Mouse (Mus musculus) G1E (cell line): ENCODE data around the gene Pde3a. TPM values are rescaled to one million over a fixed set of nuclear protein-coding genes. Genes with fewer than 3 reads are reported as not detected.

ENCODE experiments used
- ATAC-seq: 2 replicates; pipeline ENCODE4 v1.8.0; 2016; ENCODE audit warnings: mild to moderate bottlenecking; ENCODE audit not compliant: insufficient number of reproducible peaks, poor library complexity, low FRiP score, severe bottlenecking; ENCODE audit errors: extremely low read depth
- DNase-seq: peaks from one replicate; pipeline ENCODE4 v3.0.0; 2012; ENCODE audit warnings: low spot score
- H3K27me3 ChIP-seq: 2 replicates; pipeline ENCODE4 v1.6.1; 2012; ENCODE audit warnings: mild to moderate bottlenecking, low read length, inconsistent platforms; ENCODE audit not compliant: insufficient read depth
- H3K36me3 ChIP-seq: replicated peaks from 2 replicates; pipeline ENCODE3; 2012; ENCODE audit warnings: mild to moderate bottlenecking, inconsistent platforms
- H3K4me1 ChIP-seq: 2 replicates; pipeline ENCODE4 v1.6.1; 2012; ENCODE audit warnings: low read depth, low read length, inconsistent platforms, mixed read lengths; ENCODE audit not compliant: insufficient read depth
- H3K4me3 ChIP-seq: 2 replicates; pipeline ENCODE4 v1.5.1; 2012; ENCODE audit warnings: low read depth, mild to moderate bottlenecking, inconsistent platforms, low read length, moderate library complexity, mixed read lengths
- H3K9me3 ChIP-seq: replicated peaks from 2 replicates; pipeline ENCODE4 v1.6.1; 2012; ENCODE audit warnings: inconsistent platforms
- CTCF ChIP-seq: IDR thresholded peaks from 2 replicates; pipeline ENCODE4 v1.5.1; 2012; ENCODE audit warnings: low read depth, low read length, inconsistent platforms, mixed read lengths
- GATA1 ChIP-seq: IDR thresholded peaks from 2 replicates; pipeline ENCODE4 v1.6.1; 2012; ENCODE audit warnings: borderline replicate concordance, low read length, inconsistent platforms, mixed read lengths
- GATA2 ChIP-seq: IDR thresholded peaks from 2 replicates; pipeline ENCODE4 v1.6.1; 2012; ENCODE audit warnings: low read depth, low read length, inconsistent platforms, borderline replicate concordance
- POLR2AphosphoS5 ChIP-seq: IDR thresholded peaks from 2 replicates; pipeline ENCODE4 v1.6.1; 2012; ENCODE audit warnings: low read depth, low read length, inconsistent platforms; ENCODE audit not compliant: insufficient replicate concordance
- TAL1 ChIP-seq: conservative IDR thresholded peaks from 2 replicates; pipeline ENCODE4 v1.6.1; 2012; ENCODE audit warnings: low read depth, low read length, inconsistent platforms, mixed read lengths
- polyA plus RNA-seq: library from polyadenylated mRNA; stranded (reverse); fragments of >175 nt; gene quantifications from 2 replicates; pipeline ENCODE4 v1.2.3, GENCODE M21; 2012
- total RNA-seq, 2 experiments: library from RNA; stranded (forward) in 1 of 2; stranded (reverse) in 1 of 2; fragments of 200-1000 nt in 1 of 2; fragments of >200 nt in 1 of 2; fragmentation: Nextera tagmentation in 1 of 2; gene quantifications; 2 replicates each; pipeline ENCODE4 v1.2.3; 2014 to 2017

Gene Pde3a
- total and polyA plus RNA-seq, 3 experiments, result under 0.01 TPM; not detected in 2

DNA sequence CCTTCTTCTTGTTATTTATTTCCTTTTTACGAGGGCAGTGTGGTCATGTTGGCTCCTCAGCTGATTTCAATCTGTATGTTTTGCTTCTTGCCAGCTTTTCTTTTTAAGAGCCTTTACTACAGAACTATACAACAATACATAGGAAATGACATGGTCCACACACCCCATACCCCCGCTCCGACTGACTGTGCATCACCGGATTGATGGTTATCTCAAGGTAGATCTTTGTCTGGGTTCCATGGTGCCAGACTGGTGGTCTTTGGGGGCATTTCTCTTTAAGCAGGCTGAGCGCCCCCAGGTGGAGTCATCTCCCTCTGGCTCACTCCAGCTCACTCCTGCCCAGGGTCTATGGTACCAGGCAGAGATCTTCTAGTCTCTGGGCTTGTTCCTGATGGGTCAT is 206.3 kb downstream of the Pde3a start:
- Histone ChIP-seq H3K9me3 (peaks cover 22% of the 10 kb centered on the region), H3K36me3 (no peaks in the 10 kb centered on the region), H3K4me1 (no peaks in the 10 kb centered on the region), H3K4me3 (no peak overlapping the region), H3K27me3 (no peaks in the 10 kb centered on the region)
- ATAC-seq (no peak), DNase-seq (no peak)
- no peak for TF ChIP-seq GATA2
- no peak for TF ChIP-seq CTCF
- no peak for TF ChIP-seq GATA1
- TF ChIP-seq TAL1, result no peak
- no peak for TF ChIP-seq POLR2AphosphoS5

DNA sequence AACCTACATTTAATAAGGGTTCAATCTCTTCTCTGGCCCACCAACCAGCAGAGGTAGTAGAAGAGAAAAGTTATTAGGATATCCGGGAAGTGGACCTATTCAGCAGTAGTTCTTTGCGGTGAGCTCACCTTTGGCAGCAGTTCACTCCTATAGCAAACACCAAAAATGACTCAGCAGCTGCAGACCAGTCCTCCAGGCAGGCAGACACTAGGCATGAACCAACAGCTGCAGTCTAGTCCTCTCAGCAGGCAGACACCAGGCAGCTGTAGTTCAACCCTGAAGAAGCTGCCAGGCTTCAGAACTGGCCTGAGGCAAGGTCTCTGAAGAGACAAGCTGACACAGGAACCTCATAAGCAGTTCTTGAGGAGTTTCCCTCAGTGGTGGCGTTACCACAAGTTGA is 207.5 kb downstream of the Pde3a start:
- H3K4me3 ChIP-seq, result no peak overlapping the region
- no peaks in the 10 kb centered on the region for H3K27me3 ChIP-seq
- H3K9me3 ChIP-seq, result peaks cover 23% of the 10 kb centered on the region
- TF ChIP-seq GATA2 (no peak), POLR2AphosphoS5 (no peak), TAL1 (no peak), GATA1 (no peak), CTCF (no peak)
- no peak for DNase-seq
- no peaks in the 10 kb centered on the region for H3K4me1 ChIP-seq
- no peak for ATAC-seq
- H3K36me3 ChIP-seq, result no peaks in the 10 kb centered on the region

DNA sequence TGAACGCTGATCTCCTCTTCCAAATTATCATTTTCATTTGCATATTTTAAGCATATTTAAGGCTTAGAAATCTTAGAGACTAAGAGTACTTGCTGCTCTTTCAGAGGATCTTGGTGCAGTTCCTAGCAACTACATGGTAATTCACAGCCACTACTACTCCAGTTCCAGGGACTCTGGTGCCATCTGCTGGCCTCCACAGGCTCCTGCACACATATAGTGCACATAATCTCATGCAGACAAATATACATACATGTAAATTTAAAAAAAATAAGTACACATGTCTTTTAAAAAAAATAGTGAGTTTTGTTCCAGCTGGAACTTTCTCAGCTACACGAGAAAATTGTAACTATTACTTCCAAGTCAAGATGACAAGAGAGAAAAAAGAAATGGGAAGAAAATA is 221.2 kb downstream of the Pde3a start:
- Histone ChIP-seq H3K27me3 (no peaks in the 10 kb centered on the region), H3K36me3 (no peaks in the 10 kb centered on the region), H3K4me1 (no peaks in the 10 kb centered on the region), H3K4me3 (no peak overlapping the region), H3K9me3 (peaks cover 24% of the 10 kb centered on the region)
- TF ChIP-seq GATA1, result no peak
- no peak for TF ChIP-seq TAL1
- TF ChIP-seq GATA2, result no peak
- TF ChIP-seq CTCF, result no peak
- no peak for TF ChIP-seq POLR2AphosphoS5
- DNase-seq (no peak), ATAC-seq (no peak)

DNA sequence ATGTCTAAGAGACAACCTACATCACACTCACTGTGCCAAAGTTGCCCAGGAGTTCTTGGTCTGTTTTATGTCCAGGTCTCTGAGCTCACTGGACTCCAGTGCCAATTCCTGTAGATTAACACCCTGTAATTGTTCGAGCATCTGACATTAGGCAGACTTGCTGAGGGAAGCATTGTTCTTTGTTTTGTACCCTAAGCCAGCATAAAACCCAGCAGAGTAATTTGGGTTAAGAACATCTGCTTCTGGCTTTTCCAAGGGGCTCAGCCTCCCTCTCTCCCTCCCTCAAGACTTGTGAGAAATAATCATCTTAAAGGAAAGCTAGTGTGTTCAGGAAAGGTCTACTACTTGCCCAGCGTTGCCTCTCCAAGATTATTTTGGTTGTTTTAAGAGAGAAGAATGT is 225.2 kb downstream of the Pde3a start:
- DNase-seq, result no peak
- TF ChIP-seq TAL1, result no peak
- no peak for TF ChIP-seq GATA2
- TF ChIP-seq GATA1, result no peak
- TF ChIP-seq POLR2AphosphoS5, result no peak
- TF ChIP-seq CTCF, result no peak
- no peaks in the 10 kb centered on the region for H3K36me3 ChIP-seq
- ATAC-seq, result no peak
- no peaks in the 10 kb centered on the region for H3K27me3 ChIP-seq
- no peaks in the 10 kb centered on the region for H3K4me1 ChIP-seq
- H3K4me3 ChIP-seq, result no peak overlapping the region
- H3K9me3 ChIP-seq, result peaks cover 22% of the 10 kb centered on the region

DNA sequence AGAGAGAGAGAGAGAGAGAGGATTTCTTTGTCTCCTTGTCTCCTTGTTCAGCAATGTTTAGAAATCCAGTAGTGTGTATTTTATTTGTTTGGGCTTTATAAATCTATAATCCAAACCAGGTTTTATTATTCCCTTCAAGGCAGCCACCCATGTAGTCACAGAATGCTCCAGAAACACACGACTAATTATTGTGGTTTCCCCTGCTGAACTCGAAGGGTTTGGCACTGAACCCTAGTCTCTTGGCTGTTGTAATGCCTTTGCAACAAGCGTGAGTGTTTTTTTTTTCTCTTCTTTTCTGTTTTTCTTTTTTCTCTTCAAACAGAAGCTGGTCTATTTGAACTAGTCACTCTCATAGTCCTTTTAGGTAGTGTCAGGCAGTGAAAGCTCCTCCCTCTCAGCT is 225.6 kb downstream of the Pde3a start:
- H3K9me3 ChIP-seq, result peaks cover 24% of the 10 kb centered on the region
- ATAC-seq (no peak), DNase-seq (no peak)
- no peaks in the 10 kb centered on the region for H3K27me3 ChIP-seq
- H3K4me1 ChIP-seq, result no peaks in the 10 kb centered on the region
- TF ChIP-seq GATA1 (no peak), GATA2 (no peak), CTCF (no peak), TAL1 (no peak), POLR2AphosphoS5 (no peak)
- no peak overlapping the region for H3K4me3 ChIP-seq
- no peaks in the 10 kb centered on the region for H3K36me3 ChIP-seq

DNA sequence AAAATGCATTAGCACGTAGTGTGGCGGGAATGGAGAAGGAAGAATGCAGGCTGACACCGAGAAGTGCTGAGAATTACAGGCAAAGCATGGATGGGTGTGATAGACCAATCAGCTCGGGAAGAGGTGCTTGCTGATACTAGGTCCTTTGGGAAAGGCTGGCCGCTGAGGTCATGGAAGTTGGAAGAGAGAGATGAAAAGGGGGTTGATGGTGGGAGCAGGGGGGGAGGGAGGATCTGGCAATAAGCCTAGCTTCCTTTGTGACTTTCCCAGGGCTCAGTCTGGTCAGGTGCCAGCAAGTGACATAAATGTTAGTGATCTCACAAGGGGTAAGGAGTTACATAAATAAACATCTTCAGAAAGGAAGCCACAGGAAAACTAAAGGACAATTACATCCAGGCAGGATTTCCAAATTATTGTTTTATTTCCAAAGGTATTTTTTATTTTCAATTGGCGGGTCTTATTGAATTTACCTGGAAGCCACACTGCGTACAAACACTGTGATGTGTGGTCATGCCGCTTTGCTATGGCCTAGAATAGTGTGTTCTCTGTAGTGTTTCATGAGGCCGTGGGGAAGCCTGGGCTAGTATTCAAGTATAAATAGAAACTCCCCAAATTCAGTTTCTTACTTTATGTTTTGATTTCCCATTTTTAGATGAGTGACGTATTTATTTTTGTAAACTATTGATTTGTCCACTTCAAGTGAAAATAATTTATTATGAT is 236.4 kb downstream of the Pde3a start:
- TF ChIP-seq GATA2, result no peak
- no peak for TF ChIP-seq POLR2AphosphoS5
- TF ChIP-seq GATA1, result no peak
- no peak for TF ChIP-seq TAL1
- no peak for TF ChIP-seq CTCF
- Histone ChIP-seq H3K36me3 (no peaks in the 10 kb centered on the region), H3K4me3 (no peak overlapping the region), H3K9me3 (peaks cover 18% of the 10 kb centered on the region), H3K27me3 (no peaks in the 10 kb centered on the region), H3K4me1 (no peaks in the 10 kb centered on the region)
- ATAC-seq (no peak), DNase-seq (no peak)

DNA sequence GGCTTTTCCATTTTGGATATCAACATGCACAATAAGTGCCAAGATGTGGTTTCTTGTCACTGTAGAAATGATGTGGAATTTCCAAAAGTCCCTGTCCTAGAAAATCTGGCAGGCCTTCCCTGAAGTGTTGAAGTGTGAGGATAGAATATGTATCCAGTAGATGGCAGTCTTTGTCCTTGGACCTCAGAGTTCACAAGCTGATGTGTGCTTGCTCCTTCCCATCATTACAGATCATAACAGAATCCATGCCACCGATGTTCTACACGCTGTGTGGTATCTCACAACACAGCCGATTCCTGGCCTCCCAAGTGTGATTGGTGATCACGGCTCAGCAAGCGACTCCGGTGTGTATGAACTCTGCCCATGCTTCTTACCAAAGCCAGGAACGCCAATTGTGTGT is 238.2 kb downstream of the Pde3a start:
- no peak for TF ChIP-seq GATA1
- TF ChIP-seq POLR2AphosphoS5, result no peak
- TF ChIP-seq TAL1, result no peak
- no peak for TF ChIP-seq CTCF
- no peak for TF ChIP-seq GATA2
- Histone ChIP-seq H3K4me1 (no peaks in the 10 kb centered on the region), H3K4me3 (no peak overlapping the region), H3K27me3 (no peaks in the 10 kb centered on the region), H3K9me3 (peaks cover 28% of the 10 kb centered on the region), H3K36me3 (no peaks in the 10 kb centered on the region)
- no peak for DNase-seq
- ATAC-seq, result no peak
